Comparison of ENCODE assay signal across 1 mouse cellular context in the genomic region with DNA sequence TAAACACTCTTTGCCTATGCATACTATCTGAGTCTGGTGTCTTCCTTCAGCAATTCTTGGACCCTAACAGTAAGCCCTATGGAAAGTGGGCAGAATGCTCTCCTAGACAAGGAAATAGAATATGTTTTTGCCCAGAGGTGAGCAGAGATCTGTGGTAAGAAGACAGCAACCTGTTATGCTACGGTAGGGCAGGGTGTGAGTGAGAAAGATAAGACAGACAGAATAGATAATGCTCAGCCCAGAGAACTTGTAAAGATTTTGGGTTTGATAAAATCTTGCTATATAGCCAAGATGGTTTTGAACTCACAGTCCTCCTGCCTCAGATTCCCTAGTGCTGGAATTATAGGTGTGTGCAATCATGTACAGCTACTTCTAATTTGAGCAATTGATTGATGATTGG.
TF ChIP-seq lines count a peak whose summit lies in the region.

No protein-coding gene starts in this region.

TF ChIP-seq in MEL, 35 proteins besides CTCF, POLR2A, EP300 and RAD21 (continued from another document):
- TF ChIP-seq BHLHE40 (IDR thresholded peaks at IDR 0.05; ENCODE audit: borderline replicate concordance, low read depth, low read length) (no peak), MYC (IDR thresholded peaks at IDR 0.05; ENCODE audit: low read depth, low read length) (no peak)
